Mouse (Mus musculus) C2C12 (cell line): ENCODE data around the gene Nptx1.

Experiments
- CEBPB ChIP-seq: IDR thresholded peaks from one replicate; pipeline ENCODE4 v1.6.1; 2011; ENCODE audit warnings: low read depth, mild to moderate bottlenecking, control low read depth, moderate library complexity
- CTCF ChIP-seq: IDR thresholded peaks from one replicate; pipeline ENCODE4 v1.5.1; 2011; ENCODE audit not compliant: control insufficient read depth, insufficient read depth, insufficient read length

GRCm38 (mm10) chr11:119519387-119519786 is 28.2 kb downstream of the Nptx1 start:
- TF ChIP-seq CTCF (no peak), CEBPB (no peak)
